Mouse (Mus musculus) hindbrain, embryonic 11.5 days (tissue): ENCODE measurements around the gene Gm10639. TPM values are rescaled to one million over a fixed set of nuclear protein-coding genes. Genes with fewer than 3 reads are reported as not detected.
"Not testable (repeated sequence)": the region's sequence is repeated elsewhere in the genome, so short reads cannot be mapped to it uniquely, and the experiment has no call there.

ENCODE experiments used
- ATAC-seq: fragments of 200-750 bp; cut with Nextera tagmentation; 2 replicates; pipeline ENCODE4 v1.8.0; 2017; ENCODE audit warnings: mild to moderate bottlenecking, moderate TSS enrichment, moderate library complexity; ENCODE audit not compliant: low FRiP score
- DNase-seq: peaks from one replicate; pipeline ENCODE4 v3.0.0-alpha.2; 2015; ENCODE audit warnings: low spot score
- H3K27ac ChIP-seq: fragments of 300-500 bp; sonication (generic); 2 replicates; pipeline ENCODE4 v1.5.1; 2014; ENCODE audit warnings: mild to moderate bottlenecking, low read depth, low read length
- H3K27me3 ChIP-seq: fragments of 300-500 bp; sonication (generic); 2 replicates; pipeline ENCODE4 v1.6.1; 2014; ENCODE audit warnings: mild to moderate bottlenecking, low read length, moderate library complexity, mixed read lengths; ENCODE audit not compliant: control insufficient read depth, insufficient read depth
- H3K36me3 ChIP-seq: fragments of 300-500 bp; sonication (generic); 2 replicates; pipeline ENCODE4 v1.6.1; 2014; ENCODE audit warnings: mild to moderate bottlenecking, low read length, moderate library complexity, mixed read lengths; ENCODE audit not compliant: control insufficient read depth, insufficient read depth
- H3K4me1 ChIP-seq: fragments of 300-500 bp; sonication (generic); replicated peaks from 2 replicates; pipeline ENCODE4 v1.6.1; 2014; ENCODE audit warnings: low read length, mixed read lengths; ENCODE audit not compliant: control insufficient read depth, insufficient read depth
- H3K4me2 ChIP-seq: fragments of 300-500 bp; sonication (generic); replicated peaks from 2 replicates; pipeline ENCODE4 v1.6.1; 2014; ENCODE audit warnings: mild to moderate bottlenecking, low read depth, low read length
- H3K4me3 ChIP-seq: fragments of 300-500 bp; sonication (generic); 2 replicates; pipeline ENCODE4 v1.5.1; 2014; ENCODE audit warnings: low read depth, low read length
- H3K9ac ChIP-seq: fragments of 300-500 bp; sonication (generic); 2 replicates; pipeline ENCODE4 v1.6.1; 2014; ENCODE audit warnings: low read depth, low read length
- H3K9me3 ChIP-seq: fragments of 300-500 bp; sonication (generic); 2 replicates; pipeline ENCODE4 v1.6.1; 2016; ENCODE audit warnings: low read length; ENCODE audit not compliant: control insufficient read depth
- WGBS: fragments of 180-500 bp; shearing (Covaris S2); extraction: QIAGEN DNeasy Blood & Tissue Kit; methylation state at CpG from one replicate; pipeline ENCODE4 v1.1.7; 2014; 5-methylcytosine and 5-hydroxymethylcytosine counted together
- polyA plus RNA-seq: library from polyadenylated mRNA; unstranded; fragments of >200 nt; fragmentation: Nextera tagmentation; extraction: Ambion mirVana; gene quantifications from 2 replicates; pipeline ENCODE4 v1.2.1, GENCODE M21; 2014

Gene Gm10639
- polyA plus RNA-seq, 1 experiment from 2014 or later, result not detected

GRCm38 (mm10) chr9:78337050-78337449 is 47.3 kb downstream of the Gm10639 start:
- not testable (repeated sequence) for H3K9ac ChIP-seq, H3K9me3 ChIP-seq, ATAC-seq, H3K4me1 ChIP-seq, H3K4me2 ChIP-seq, H3K4me3 ChIP-seq, DNase-seq, H3K36me3 ChIP-seq, H3K27ac ChIP-seq, H3K27me3 ChIP-seq

- not testable (repeated sequence) for ATAC-seq, H3K9ac ChIP-seq, H3K4me2 ChIP-seq, H3K27ac ChIP-seq, H3K36me3 ChIP-seq, H3K4me1 ChIP-seq, H3K27me3 ChIP-seq, H3K4me3 ChIP-seq, H3K9me3 ChIP-seq
- WGBS, result 24% methylated on average over 8 of the region's 8 CpGs
- peak; percentile 77 for DNase-seq
Measured at GRCm38 (mm10) chr9:78340324-78340723, 50.6 kb downstream of the Gm10639 start.

GRCm38 (mm10) chr9:78342494-78342893 is 52.8 kb downstream of the Gm10639 start:
- WGBS, result 89% methylated on average over 4 of the region's 4 CpGs
- not testable (repeated sequence) for DNase-seq, H3K4me2 ChIP-seq, H3K4me1 ChIP-seq, H3K36me3 ChIP-seq, H3K27ac ChIP-seq, H3K27me3 ChIP-seq, ATAC-seq, H3K9me3 ChIP-seq, H3K9ac ChIP-seq, H3K4me3 ChIP-seq

GRCm38 (mm10) chr9:78343055-78343454 is 53.3 kb downstream of the Gm10639 start:
- not testable (repeated sequence) for H3K4me2 ChIP-seq, H3K36me3 ChIP-seq, H3K9ac ChIP-seq, H3K9me3 ChIP-seq, H3K4me3 ChIP-seq, ATAC-seq, H3K4me1 ChIP-seq, H3K27ac ChIP-seq, H3K27me3 ChIP-seq, DNase-seq
- 88% methylated on average over 9 of the region's 9 CpGs for WGBS

GRCm38 (mm10) chr9:78345235-78345634 is 55.5 kb downstream of the Gm10639 start:
- H3K4me2 ChIP-seq, H3K9me3 ChIP-seq, H3K36me3 ChIP-seq, H3K9ac ChIP-seq, H3K4me1 ChIP-seq, H3K27ac ChIP-seq, DNase-seq, H3K27me3 ChIP-seq, ATAC-seq, H3K4me3 ChIP-seq: not testable (repeated sequence)
- WGBS, result 77% methylated on average over 3 of the region's 4 CpGs

- Histone ChIP-seq H3K9me3 (no peaks in the 10 kb centered on the region), H3K4me2 (no peak overlapping the region), H3K4me1 (no peaks in the 10 kb centered on the region), H3K27me3 (no peaks in the 10 kb centered on the region), H3K27ac (no peak overlapping the region), H3K36me3 (no peaks in the 10 kb centered on the region), H3K9ac (no peak overlapping the region), H3K4me3 (no peak overlapping the region)
- 72% methylated on average over 3 of the region's 3 CpGs for WGBS
- ATAC-seq (no peak), DNase-seq (no peak)
Measured at GRCm38 (mm10) chr9:78347004-78347403, 57.3 kb downstream of the Gm10639 start.

GRCm38 (mm10) chr9:78348206-78349004 is 58.7 kb downstream of the Gm10639 start:
- not testable (repeated sequence) for ATAC-seq, H3K4me3 ChIP-seq, H3K27ac ChIP-seq, H3K9me3 ChIP-seq, DNase-seq, H3K4me2 ChIP-seq, H3K36me3 ChIP-seq, H3K4me1 ChIP-seq, H3K27me3 ChIP-seq, H3K9ac ChIP-seq
- WGBS, result 68% methylated on average over 6 of the region's 6 CpGs

- H3K9me3 ChIP-seq, H3K4me2 ChIP-seq, H3K36me3 ChIP-seq, H3K27me3 ChIP-seq, H3K27ac ChIP-seq, H3K4me1 ChIP-seq, DNase-seq, H3K4me3 ChIP-seq, ATAC-seq, H3K9ac ChIP-seq: not testable (repeated sequence)
- 90% methylated on average over 3 of the region's 3 CpGs for WGBS
Measured at GRCm38 (mm10) chr9:78349141-78349540, 59.4 kb downstream of the Gm10639 start.

- H3K9ac ChIP-seq, ATAC-seq, H3K36me3 ChIP-seq, H3K4me1 ChIP-seq, H3K9me3 ChIP-seq, H3K27ac ChIP-seq, H3K4me2 ChIP-seq, DNase-seq, H3K27me3 ChIP-seq, H3K4me3 ChIP-seq: not testable (repeated sequence)
Measured at GRCm38 (mm10) chr9:78350007-78350406, 60.3 kb downstream of the Gm10639 start.
